ENCODE assay signal across 8 mouse cellular contexts in the genomic region with DNA sequence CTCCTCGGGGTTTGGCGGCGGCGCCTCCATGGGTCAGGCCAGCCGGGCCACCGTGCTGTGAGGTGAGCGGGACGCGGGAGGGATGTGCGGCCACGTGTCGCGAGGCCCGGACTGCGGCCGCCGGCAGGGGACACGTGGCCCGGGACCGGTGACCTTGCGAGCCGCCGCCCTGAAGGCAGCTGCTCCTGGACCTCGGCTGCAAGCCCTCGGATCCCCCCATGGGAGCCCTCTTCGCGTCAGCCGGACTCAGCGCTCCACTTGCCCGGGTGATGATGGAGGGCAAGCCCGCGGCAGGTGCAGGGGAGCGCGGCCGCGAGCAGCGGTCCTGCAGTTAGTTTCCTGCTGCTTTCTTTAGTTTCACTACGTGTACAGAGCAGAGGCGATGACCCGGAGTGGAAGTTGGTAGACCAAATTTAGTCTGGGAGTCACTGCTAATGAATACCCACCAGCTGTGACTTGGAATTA. TPM values are rescaled to one million over a fixed set of nuclear protein-coding genes. Genes with fewer than 3 reads are reported as not detected.
DNase-seq lines count a peak whose midpoint lies in the region; ATAC-seq and TF ChIP-seq lines count a peak whose summit lies in the region.

No protein-coding gene starts in this region.

- WGBS in liver, adult 2 months = under 1% methylated on average over 40 of the region's 40 CpGs
- under 1% methylated on average over 40 of the region's 40 CpGs for WGBS in intestine, embryonic 15.5 days
- WGBS in midbrain, postnatal 0 days = 0% methylated on average over 35 of the region's 40 CpGs

- H3K4me3 ChIP-seq in liver, adult 2 months (ENCODE audit: insufficient read depth, low read depth, low read length) = peak overlapping the region; percentile 80
- H3K4me3 ChIP-seq in intestine, embryonic 15.5 days (replicated peaks) = peak overlapping the region; percentile 72
- H3K4me3 ChIP-seq in midbrain, postnatal 0 days (ENCODE audit: low read depth, low read length) = peak overlapping the region; percentile 64

- no peak for TF ChIP-seq CTCF in liver, adult 2 months (IDR thresholded peaks at IDR 0.05; ENCODE audit: low read depth, low read length)
- no peak for TF ChIP-seq CTCF in midbrain, postnatal 0 days (IDR thresholded peaks at IDR 0.05)

- H3K27me3 ChIP-seq in liver, adult 2 months (ENCODE audit: control insufficient read depth, insufficient read depth, low read length) = no peaks in the 10 kb centered on the region
- H3K27me3 ChIP-seq in intestine, embryonic 15.5 days (replicated peaks) = no peaks in the 10 kb centered on the region
- H3K27me3 ChIP-seq in midbrain, postnatal 0 days (ENCODE audit: insufficient read depth, low read length) = no peaks in the 10 kb centered on the region

- peak; percentile 48 for DNase-seq in liver, adult 2 months (ENCODE audit: extremely low read depth, low read depth, low spot score)
- DNase-seq in liver = no peak
- peak; percentile 52 for DNase-seq in T-cell, adult 2 months (ENCODE audit: low spot score)
- DNase-seq in midbrain, postnatal 0 days (ENCODE audit: low spot score) = no peak
- DNase-seq in right cerebral cortex, postnatal 25 days = no peak
- DNase-seq in right cerebral cortex, postnatal 10 days (ENCODE audit: low spot score in 2 of 2) = no peak

- H3K36me3 ChIP-seq in liver, adult 2 months (ENCODE audit: control insufficient read depth, insufficient read depth, low read length) = peaks cover 18% of the 10 kb centered on the region
- peaks cover 12% of the 10 kb centered on the region; the same call in 1 of the 2 replicates for H3K36me3 ChIP-seq in intestine, embryonic 15.5 days
- H3K36me3 ChIP-seq in midbrain, postnatal 0 days (ENCODE audit: insufficient read depth, low read length) = peaks cover 10% of the 10 kb centered on the region

- H3K4me2 ChIP-seq in intestine, embryonic 15.5 days (replicated peaks) = peak overlapping the region; percentile 70
- peak overlapping the region; percentile 75 for H3K4me2 ChIP-seq in midbrain, postnatal 0 days (ENCODE audit: low read depth, low read length, poor library complexity, severe bottlenecking)

- H3K4me1 ChIP-seq in liver, adult 2 months (ENCODE audit: control insufficient read depth, insufficient read depth, low read length) = peaks cover 6% of the 10 kb centered on the region
- peaks cover 5% of the 10 kb centered on the region; the same call in 1 of the 2 replicates for H3K4me1 ChIP-seq in intestine, embryonic 15.5 days (replicated peaks)
- H3K4me1 ChIP-seq in midbrain, postnatal 0 days (ENCODE audit: insufficient read depth, low read length) = peaks cover 7% of the 10 kb centered on the region; the same call in 1 of the 2 replicates

- peak; percentile 4; the same call in 1 of the 2 replicates for ATAC-seq in erythroid progenitor cell, adult 5-6 weeks (replicated peaks; ENCODE audit: low FRiP score, poor library complexity, severe bottlenecking)
- ATAC-seq in intestine, embryonic 15.5 days = peak; percentile 74
- ATAC-seq in midbrain, postnatal 0 days (ENCODE audit: low FRiP score) = peak; percentile 63

- peak overlapping the region; percentile 78 for H3K9ac ChIP-seq in liver, adult 2 months (ENCODE audit: low read depth, low read length)
- H3K9ac ChIP-seq in intestine, embryonic 15.5 days = peak overlapping the region; percentile 79
- peak overlapping the region; percentile 79 for H3K9ac ChIP-seq in midbrain, postnatal 0 days (replicated peaks; ENCODE audit: low read length, poor library complexity, severe bottlenecking)

- H3K79me2 ChIP-seq in liver, adult 2 months (ENCODE audit: control insufficient read depth, insufficient read depth, low read length) = peaks cover 5% of the 10 kb centered on the region; the same call in 1 of the 2 replicates

- no peak for TF ChIP-seq POLR2A in liver, adult 2 months (IDR thresholded peaks at IDR 0.05; ENCODE audit: extremely low read depth, insufficient read depth, low read length)

- H3K27ac ChIP-seq in liver, adult 2 months (replicated peaks; ENCODE audit: insufficient read depth, low read depth, low read length) = peak overlapping the region; percentile 66
- peak overlapping the region; percentile 83 for H3K27ac ChIP-seq in intestine, embryonic 15.5 days
- H3K27ac ChIP-seq in midbrain, postnatal 0 days (ENCODE audit: low read depth, low read length) = peak overlapping the region; percentile 72

- no peaks in the 10 kb centered on the region for H3K9me3 ChIP-seq in intestine, embryonic 15.5 days
- no peaks in the 10 kb centered on the region for H3K9me3 ChIP-seq in midbrain, postnatal 0 days (ENCODE audit: low read length)

RNA-seq across cellular contexts. Expression of a gene that starts 0.5 kb away (rescaled TPM):
- 114 and 122 TPM in 2 replicates for total RNA-seq in liver, adult 2 months (2014; rRNA removed)
- polyA plus RNA-seq in liver, adult 2 months (2012; rRNA removed) = 40.9 and 44.1 TPM in 2 replicates
- total RNA-seq in erythroid progenitor cell, adult 5-6 weeks (2015; ENCODE audit: low replicate concordance) = 1,351 and 1,432 TPM in 2 replicates
- total RNA-seq in erythroid progenitor cell, adult 5-6 weeks (2017; ENCODE audit: low replicate concordance) = 1,739 and 2,218 TPM in 2 replicates
- 203 and 216 TPM in 2 replicates for polyA plus RNA-seq in intestine, embryonic 15.5 days (2015; fragmentation: Nextera tagmentation; extraction: Ambion mirVana)
- 181 and 197 TPM in 2 replicates for total RNA-seq in midbrain, postnatal 0 days (2014; rRNA removed)
- polyA plus RNA-seq in midbrain, postnatal 0 days (2015; fragmentation: Nextera tagmentation; extraction: Ambion mirVana) = 90.9 and 102 TPM in 2 replicates

Comparison
In these comparisons a context has a peak if more than half of its experiments do, and no peak if none do; other contexts are left out.
1. DNase-seq: peak in liver, adult 2 months (single experiment) and T-cell, adult 2 months (single experiment); none in liver (single experiment), midbrain, postnatal 0 days (single experiment), right cerebral cortex, postnatal 25 days (single experiment) and right cerebral cortex, postnatal 10 days (0 of 2).
2. ATAC-seq: peak in every context shown above with its lines; median percentile 74 in intestine, embryonic 15.5 days; 63 in midbrain, postnatal 0 days; 4 in erythroid progenitor cell, adult 5-6 weeks.
3. Peak in every context shown above with its lines, with median percentiles within 50 percentile points of each other: H3K27ac ChIP-seq, H3K4me3 ChIP-seq and H3K9ac ChIP-seq.